Mouse (Mus musculus): Measurements from ENCODE around the gene Arhgef39. TPM values are rescaled to one million over a fixed set of nuclear protein-coding genes. Genes with fewer than 3 reads are reported as not detected.

Gene Arhgef39
- polyA plus RNA-seq, 1 experiment from 2014 or later, result 34.8 TPM

GRCm38 (mm10) chr4:43447251-43447650 is 52.2 kb downstream of the Arhgef39 start:
- Histone ChIP-seq H3K4me3 (ENCODE audit: low read depth, low read length) (no peak overlapping the region), H3K27ac (ENCODE audit: low read depth, low read length) (no peak overlapping the region), H3K27me3 (ENCODE audit: control insufficient read depth, insufficient read depth, low read length) (no peaks in the 10 kb centered on the region), H3K4me2 (replicated peaks; ENCODE audit: low read depth, low read length) (no peak overlapping the region), H3K9ac (ENCODE audit: low read depth, low read length) (no peak overlapping the region), H3K36me3 (ENCODE audit: control insufficient read depth, insufficient read depth, low read length) (peaks cover 12% of the 10 kb centered on the region), H3K9me3 (ENCODE audit: control insufficient read depth, low read length) (no peaks in the 10 kb centered on the region), H3K4me1 (replicated peaks; ENCODE audit: control insufficient read depth, insufficient read depth, low read length) (peaks cover 4% of the 10 kb centered on the region)
- 89% methylated on average over 13 of the region's 13 CpGs for WGBS
- no peak for ATAC-seq (ENCODE audit: low FRiP score)
- no peak for DNase-seq (ENCODE audit: low spot score)

Other genes starting within 250 kb of the Arhgef39 start
- gene Atp8b5, start 232.5 kb downstream of the Arhgef39 start, polyA plus RNA-seq (2014; fragmentation: Nextera tagmentation; extraction: Ambion mirVana), result 0.17 and 0.23 TPM in 2 replicates
- gene Rusc2, start 117.7 kb downstream of the Arhgef39 start, polyA plus RNA-seq (2014; fragmentation: Nextera tagmentation; extraction: Ambion mirVana), result 15.8 and 19.1 TPM in 2 replicates
- gene Fam166b, start 70.6 kb downstream of the Arhgef39 start, polyA plus RNA-seq (2014; fragmentation: Nextera tagmentation; extraction: Ambion mirVana), result 0.26 and 0.70 TPM in 2 replicates
- gene Tesk1, start 57.8 kb downstream of the Arhgef39 start, polyA plus RNA-seq (2014; fragmentation: Nextera tagmentation; extraction: Ambion mirVana), result 9.1 and 10.1 TPM in 2 replicates
- 3.0 and 3.7 TPM in 2 replicates for gene Cd72, start 45.1 kb downstream of the Arhgef39 start, polyA plus RNA-seq (2014; fragmentation: Nextera tagmentation; extraction: Ambion mirVana)
- not detected in 2 replicates for gene Sit1, start 16.0 kb downstream of the Arhgef39 start, polyA plus RNA-seq (2014; fragmentation: Nextera tagmentation; extraction: Ambion mirVana)
- 49.1 and 55.4 TPM in 2 replicates for gene Ccdc107, start 6.8 kb downstream of the Arhgef39 start, polyA plus RNA-seq (2014; fragmentation: Nextera tagmentation; extraction: Ambion mirVana)
- gene Car9, start 7.3 kb upstream of the Arhgef39 start, polyA plus RNA-seq (2014; fragmentation: Nextera tagmentation; extraction: Ambion mirVana), result 0.64 and 0.79 TPM in 2 replicates
- 63.7 and 67.2 TPM in 2 replicates for gene Tpm2, start 24.1 kb upstream of the Arhgef39 start, polyA plus RNA-seq (2014; fragmentation: Nextera tagmentation; extraction: Ambion mirVana)
- gene Creb3, start 62.6 kb upstream of the Arhgef39 start, polyA plus RNA-seq (2014; fragmentation: Nextera tagmentation; extraction: Ambion mirVana), result 60.3 and 64.7 TPM in 2 replicates
- 49.7 and 60.4 TPM in 2 replicates for gene Tln1, start 63.0 kb upstream of the Arhgef39 start, polyA plus RNA-seq (2014; fragmentation: Nextera tagmentation; extraction: Ambion mirVana)
- gene Rgp1, start 79.0 kb upstream of the Arhgef39 start, polyA plus RNA-seq (2014; fragmentation: Nextera tagmentation; extraction: Ambion mirVana), result 26.5 and 41.1 TPM in 2 replicates
- 25.4 and 27.4 TPM in 2 replicates for gene Gba2, start 79.2 kb upstream of the Arhgef39 start, polyA plus RNA-seq (2014; fragmentation: Nextera tagmentation; extraction: Ambion mirVana)
- gene Msmp, start 84.8 kb upstream of the Arhgef39 start, polyA plus RNA-seq (2014; fragmentation: Nextera tagmentation; extraction: Ambion mirVana), result 0.56 and 1.1 TPM in 2 replicates
- 19.9 and 25.5 TPM in 2 replicates for gene Npr2, start 132.2 kb upstream of the Arhgef39 start, polyA plus RNA-seq (2014; fragmentation: Nextera tagmentation; extraction: Ambion mirVana)
- 5.7 and 6.5 TPM in 2 replicates for gene Spag8, start 153.9 kb upstream of the Arhgef39 start, polyA plus RNA-seq (2014; fragmentation: Nextera tagmentation; extraction: Ambion mirVana)
- gene Hint2, start 156.8 kb upstream of the Arhgef39 start, polyA plus RNA-seq (2014; fragmentation: Nextera tagmentation; extraction: Ambion mirVana), result 69.9 and 70.2 TPM in 2 replicates
- gene Tmem8b, start 169.3 kb upstream of the Arhgef39 start, polyA plus RNA-seq (2014; fragmentation: Nextera tagmentation; extraction: Ambion mirVana), result 5.7 and 7.2 TPM in 2 replicates
- 2.2 and 2.4 TPM in 2 replicates for gene Fam221b, start 169.4 kb upstream of the Arhgef39 start, polyA plus RNA-seq (2014; fragmentation: Nextera tagmentation; extraction: Ambion mirVana)
- gene Olfr70, start 201.1 kb upstream of the Arhgef39 start, polyA plus RNA-seq (2014; fragmentation: Nextera tagmentation; extraction: Ambion mirVana), result not detected in 2 replicates
- gene Olfr71, start 210.6 kb upstream of the Arhgef39 start, polyA plus RNA-seq (2014; fragmentation: Nextera tagmentation; extraction: Ambion mirVana), result not detected in 2 replicates
- 0.17 and 0.19 TPM in 2 replicates for gene Hrct1, start 227.5 kb upstream of the Arhgef39 start, polyA plus RNA-seq (2014; fragmentation: Nextera tagmentation; extraction: Ambion mirVana)
- 0.06 TPM in 1 of 2 replicates, not detected in the other for gene Spaar, start 230.3 kb upstream of the Arhgef39 start, polyA plus RNA-seq (2014; fragmentation: Nextera tagmentation; extraction: Ambion mirVana)